In the genomic region with DNA sequence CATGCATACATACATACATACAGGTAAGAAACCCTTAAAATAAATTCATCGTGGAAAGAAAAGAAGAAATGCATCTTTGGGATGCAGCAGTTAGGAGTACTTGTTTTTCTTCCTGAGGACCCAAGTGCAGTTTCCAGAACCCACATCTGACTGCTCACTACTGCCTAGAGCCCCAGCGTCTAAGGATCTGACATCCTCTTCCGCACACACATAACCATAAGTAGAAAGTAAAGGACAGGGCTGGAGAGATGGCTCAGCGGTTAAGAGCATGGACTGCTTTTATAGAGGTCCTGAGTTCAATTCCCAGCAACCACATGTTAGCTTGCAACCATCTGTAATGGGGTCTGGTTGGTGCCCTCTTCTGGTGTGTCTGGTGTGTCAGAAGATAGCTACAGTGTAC, we compare ENCODE assay signal across 20 mouse cellular contexts. TPM values are rescaled to one million over a fixed set of nuclear protein-coding genes. Genes with fewer than 3 reads are reported as not detected.
"Had no signal": no experiment of that assay in that cellular context is flagged by ENCODE, and none has a peak within 500 bp of the region (broad histone marks: within the 10 kb centered on the region; RNA-seq: fewer than 3 reads in every experiment).

No protein-coding gene starts in this region.

- H3K36me3 ChIP-seq: neural tube, embryonic 15.5 days; stomach, embryonic 15.5 days had no signal

- DNase-seq: retina, postnatal 1 day; right cerebral cortex, adult 18-20 months; right cerebral cortex, postnatal 14 days; right cerebral cortex, postnatal 25 days; right cerebral cortex, postnatal 4 days; spleen, adult 18-20 months; thymus, adult 18-20 months; thymus, adult 2 months; thymus, postnatal 14 days; thymus, postnatal 25 days; thymus, postnatal 36 days; thymus, postnatal 4 days had no signal

- H3K9me3 ChIP-seq: stomach, embryonic 15.5 days had no signal

- H3K27me3 ChIP-seq: neural tube, embryonic 15.5 days; stomach, embryonic 15.5 days had no signal

- H3K9ac ChIP-seq: neural tube, embryonic 15.5 days; stomach, embryonic 15.5 days had no signal

- H3K4me3 ChIP-seq: neural tube, embryonic 15.5 days; stomach, embryonic 15.5 days had no signal

RNA-seq across cellular contexts. Expression of gene Gm42791, which starts 37.5 kb away (rescaled TPM):
- polyA plus RNA-seq: neural tube, embryonic 14.5 days; small intestine, adult 2 months; spleen, adult 2 months; stomach, embryonic 14.5 days; testis, adult 2 months; thymus, adult 2 months; urinary bladder, adult 2 months had no signal
